Mouse (Mus musculus): ENCODE results near the gene Olfr1368. TPM values are rescaled to one million over a fixed set of nuclear protein-coding genes. Genes with fewer than 3 reads are reported as not detected.

Olfr1368 gene
- not detected for polyA plus RNA-seq (2017; shearing (Covaris generic))

DNA sequence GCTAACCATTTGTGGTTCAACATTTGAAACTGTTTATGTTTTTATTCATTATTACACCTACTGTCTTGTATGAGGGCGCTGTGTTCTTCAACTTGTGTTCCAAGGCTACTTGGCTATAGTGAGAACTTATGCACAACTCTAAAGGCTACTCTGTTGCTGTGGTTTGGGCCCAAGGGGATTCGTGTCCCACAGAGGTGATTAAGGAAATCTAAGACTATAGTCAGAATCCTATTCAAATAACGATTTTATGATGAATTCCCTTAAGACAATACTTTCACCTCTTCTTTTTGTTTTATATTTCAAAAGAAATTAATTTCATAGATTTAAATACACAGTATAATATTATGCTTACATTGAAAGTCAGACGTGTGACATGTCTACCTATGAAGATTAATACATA lies at the start of gene Olfr1368:
TSS of gene Olfr1368 (minus strand) at position 101 of the 400 bp plus-strand sequence.

DNA sequence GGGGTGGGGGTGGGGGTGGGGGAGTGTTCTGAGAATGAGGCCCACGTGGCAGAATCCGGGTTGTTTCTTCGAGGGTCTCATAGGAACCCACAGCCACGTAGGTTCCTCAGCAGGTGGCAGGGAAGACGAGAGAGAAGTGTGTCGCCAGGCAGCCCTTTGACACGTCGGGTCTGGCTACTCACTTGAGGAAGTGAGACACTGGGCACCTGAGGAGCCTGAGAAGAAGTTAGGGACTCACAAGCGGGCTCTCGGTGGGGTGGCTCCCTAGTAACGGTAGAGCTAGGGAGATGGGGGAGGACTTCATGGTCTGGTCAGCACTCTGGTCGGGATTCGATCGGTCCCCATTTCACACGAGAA lies 33.7 kb upstream of the Olfr1368 start, which contains the start of gene Trim27:
TSS of gene Trim27 (plus strand) at position 79 of the 357 bp plus-strand sequence.

DNA sequence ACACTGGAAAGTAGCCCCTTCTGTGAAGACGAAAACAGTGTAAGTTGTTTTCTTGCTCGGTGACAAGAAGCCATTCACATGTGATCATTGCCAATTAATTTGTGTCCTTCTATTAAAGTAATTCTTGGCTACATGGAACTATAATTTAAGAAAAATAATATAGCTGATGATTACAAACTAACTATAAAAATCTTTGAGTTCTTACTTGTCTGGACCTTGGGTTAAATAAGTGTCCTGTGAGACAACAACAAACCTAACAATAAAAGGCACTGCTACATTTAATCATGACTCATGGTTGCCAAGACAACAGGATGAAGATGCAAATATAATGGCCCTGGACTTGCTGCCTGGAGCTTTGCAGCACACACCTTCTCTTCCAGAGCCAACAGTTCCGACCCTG lies 16.3 kb downstream of the Olfr1368 start, which contains the start of gene Olfr263:
TSS of gene Olfr263 (plus strand) at position 301 of the 400 bp plus-strand sequence.

GRCm38 (mm10) chr13:21111183-21111582 lies 34.5 kb downstream of the Olfr1368 start, which contains the start of gene Olfr1369-ps1:
TSS of gene Olfr1369-ps1 (plus strand) at chr13:21111483.

Other genes with a start within 250 kb of the Olfr1368 start
- 0.19 TPM for gene Olfr1370, start 70.9 kb downstream of the Olfr1368 start, polyA plus RNA-seq (2017; shearing (Covaris generic))
- gene Olfr1369-ps1, start 34.4 kb downstream of the Olfr1368 start, polyA plus RNA-seq (2017; shearing (Covaris generic)), result not detected
- not detected for gene Olfr263, start 16.2 kb downstream of the Olfr1368 start, polyA plus RNA-seq (2017; shearing (Covaris generic))
- gene Trim27, start 33.6 kb upstream of the Olfr1368 start, polyA plus RNA-seq (2017; shearing (Covaris generic)), result 124 TPM
- 0.22 TPM for gene Gpx5, start 146.9 kb upstream of the Olfr1368 start, polyA plus RNA-seq (2017; shearing (Covaris generic))
- not detected for gene Gpx6, start 166.3 kb upstream of the Olfr1368 start, polyA plus RNA-seq (2017; shearing (Covaris generic))
- not detected for gene Olfr1367, start 201.0 kb upstream of the Olfr1368 start, polyA plus RNA-seq (2017; shearing (Covaris generic))
- gene Zscan12, start 217.0 kb upstream of the Olfr1368 start, polyA plus RNA-seq (2017; shearing (Covaris generic)), result 3.6 TPM